Mouse (Mus musculus): ENCODE data around the gene Kcnq1.

The Kcnq1 gene

DNA sequence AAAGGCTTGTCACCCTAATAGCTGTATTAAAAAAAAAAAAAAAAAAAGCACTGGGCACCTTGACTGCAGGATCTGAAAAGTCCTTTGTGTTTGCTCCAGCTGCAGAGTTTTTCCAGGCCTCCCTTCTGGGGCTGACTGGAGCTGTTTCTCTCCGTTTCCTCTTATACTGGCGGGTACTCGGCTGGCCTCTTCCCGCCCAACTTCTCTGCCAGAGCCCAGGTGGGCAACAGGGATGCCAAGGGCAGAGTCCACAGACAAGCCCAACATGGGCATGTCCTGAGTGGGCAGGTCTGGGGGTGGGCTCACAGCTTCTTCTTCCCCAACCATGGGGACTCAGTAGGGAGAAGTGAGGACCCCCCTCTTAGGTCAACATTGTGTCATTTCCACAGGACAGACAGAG is 167.6 kb downstream of the Kcnq1 start:
- no peak for DNase-seq (ENCODE audit: low spot score in 2 of 2)

DNA sequence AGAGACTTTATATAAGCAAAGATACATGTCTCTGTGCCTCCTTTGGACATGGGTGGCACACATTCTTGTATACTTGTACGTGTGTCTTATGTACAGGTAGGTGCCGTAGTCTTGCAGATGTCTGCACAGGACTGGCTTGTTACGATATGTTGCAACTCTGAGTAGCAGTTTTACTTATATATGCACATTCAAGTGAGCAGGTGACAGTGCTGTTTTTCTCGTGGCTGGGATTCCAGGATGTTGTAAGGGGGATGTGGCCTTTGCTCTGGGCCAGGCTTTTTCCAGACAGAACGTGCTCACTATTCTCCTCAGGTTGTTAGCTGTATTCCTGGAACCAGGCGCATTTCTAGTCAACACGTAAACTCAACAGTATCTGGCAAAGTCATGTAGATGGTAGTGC is 168.9 kb downstream of the Kcnq1 start:
- DNase-seq (ENCODE audit: low spot score in 2 of 2): no peak

DNA sequence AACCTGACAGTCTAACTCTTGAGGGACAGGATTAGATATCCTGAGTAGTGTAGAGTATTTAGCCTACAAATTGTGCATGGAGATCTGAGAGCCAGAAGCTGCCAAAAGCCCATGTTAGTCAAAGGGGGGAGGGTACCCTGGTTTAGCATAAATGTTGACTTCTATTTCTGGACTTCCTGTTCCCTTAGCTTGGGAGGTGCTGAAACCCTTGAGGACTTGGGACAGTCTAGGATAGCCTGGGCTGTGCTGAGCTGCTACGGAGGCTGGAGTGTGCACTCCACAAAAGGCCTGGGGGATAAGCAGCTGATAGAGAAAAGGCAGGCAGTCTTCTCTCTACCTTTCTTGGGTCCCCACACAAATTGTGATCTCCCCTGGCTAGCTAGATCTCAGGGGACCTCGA is 177.5 kb downstream of the Kcnq1 start:
- no peak for DNase-seq (ENCODE audit: low spot score in 2 of 2)

DNA sequence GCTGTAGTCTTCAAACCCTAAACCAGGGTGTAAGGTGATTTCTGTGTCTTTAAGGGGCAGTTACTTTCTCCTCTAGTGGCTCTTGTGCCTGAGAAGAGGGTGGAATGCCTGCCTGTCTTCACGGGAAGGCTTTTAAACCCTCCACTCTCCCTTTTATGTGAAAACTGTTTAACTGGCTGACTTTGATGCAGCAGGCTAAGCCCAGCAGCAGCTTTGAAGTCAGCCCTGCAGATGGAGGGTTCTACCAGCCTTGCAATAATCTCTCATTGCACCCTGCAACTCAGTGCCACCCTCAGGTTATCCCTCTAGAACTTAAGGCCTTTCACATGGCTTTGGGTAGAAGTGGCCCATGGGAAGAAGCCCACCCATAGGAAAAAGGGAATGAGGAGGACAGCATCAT is 178.7 kb downstream of the Kcnq1 start:
- DNase-seq (ENCODE audit: low spot score in 2 of 2): no peak

DNA sequence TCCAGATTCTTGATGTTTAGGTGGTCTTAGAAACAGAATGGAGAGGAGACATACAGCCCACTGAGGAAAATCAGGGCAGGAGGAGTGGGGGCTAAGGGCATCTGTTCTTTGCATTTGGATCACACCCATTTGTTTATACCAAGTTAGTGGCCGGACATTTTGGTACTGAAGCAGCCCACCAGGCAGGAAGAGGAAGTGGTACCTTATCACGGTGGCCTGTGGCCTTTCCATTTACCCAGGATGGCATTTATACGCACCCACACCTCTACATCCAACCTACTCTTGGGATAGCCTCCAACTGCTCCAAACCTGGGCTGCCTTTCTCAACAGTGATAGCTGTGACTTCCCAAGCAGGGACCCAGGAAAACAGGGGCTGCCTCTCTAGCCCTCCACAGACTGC is 179.3 kb downstream of the Kcnq1 start:
- DNase-seq (ENCODE audit: low spot score in 2 of 2): no peak

DNA sequence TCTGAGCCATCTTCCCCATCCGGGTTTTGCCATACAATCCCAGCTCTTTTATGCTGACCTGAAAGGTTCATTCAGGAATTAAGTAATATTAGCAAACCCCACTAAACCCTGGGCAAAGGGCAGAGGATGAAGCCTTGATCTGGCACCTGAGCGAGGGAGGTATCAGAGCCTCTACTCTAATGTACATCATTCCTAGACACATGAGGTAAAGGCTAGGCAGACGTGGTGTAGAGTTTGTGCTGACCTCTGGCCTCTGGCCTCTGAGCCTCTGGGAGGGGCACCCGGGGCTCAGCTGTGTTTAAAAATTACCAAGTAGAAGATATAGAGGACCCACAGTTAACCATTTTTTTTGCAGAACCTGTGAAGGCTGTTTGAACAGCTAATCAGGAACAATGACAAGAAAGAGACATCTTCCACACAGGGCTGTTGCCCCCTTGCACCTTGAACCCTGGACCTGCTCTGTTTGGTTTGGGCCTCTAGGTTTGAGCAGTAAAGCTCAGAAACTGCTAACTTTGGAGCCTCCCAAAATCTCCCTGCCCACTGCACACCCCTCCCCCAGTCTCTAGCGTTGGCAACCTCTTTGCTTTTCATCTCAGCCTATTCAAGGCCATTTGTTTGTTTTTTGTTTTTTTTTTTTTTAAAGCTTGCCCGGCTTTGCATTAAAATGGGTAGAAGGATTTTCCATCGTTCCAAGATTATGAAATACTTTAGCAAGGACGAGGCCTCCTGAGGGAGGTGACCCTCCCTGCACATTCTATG is 180.5 kb downstream of the Kcnq1 start:
- DNase-seq (ENCODE audit: low spot score in 2 of 2): no peak

DNA sequence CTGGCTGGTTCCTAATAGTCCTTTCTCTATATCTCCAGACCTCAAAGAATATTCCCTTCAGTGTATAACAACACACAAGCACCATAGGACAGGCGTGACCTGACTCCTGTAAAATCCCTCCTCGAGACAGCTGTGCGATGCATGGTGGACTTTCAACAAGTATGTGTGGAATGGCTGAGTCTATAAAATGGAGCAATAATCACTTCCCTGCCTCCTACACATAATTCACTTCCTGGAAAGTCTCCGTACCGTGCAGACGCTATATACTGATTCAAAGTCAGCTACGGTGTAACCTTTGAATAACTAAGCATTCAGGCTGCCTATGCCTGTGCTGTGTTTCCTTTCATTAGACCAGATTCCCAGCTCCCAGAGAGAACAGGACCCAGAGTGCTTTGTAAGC is 182.0 kb downstream of the Kcnq1 start:
- no peak for DNase-seq (ENCODE audit: low spot score in 2 of 2)

DNA sequence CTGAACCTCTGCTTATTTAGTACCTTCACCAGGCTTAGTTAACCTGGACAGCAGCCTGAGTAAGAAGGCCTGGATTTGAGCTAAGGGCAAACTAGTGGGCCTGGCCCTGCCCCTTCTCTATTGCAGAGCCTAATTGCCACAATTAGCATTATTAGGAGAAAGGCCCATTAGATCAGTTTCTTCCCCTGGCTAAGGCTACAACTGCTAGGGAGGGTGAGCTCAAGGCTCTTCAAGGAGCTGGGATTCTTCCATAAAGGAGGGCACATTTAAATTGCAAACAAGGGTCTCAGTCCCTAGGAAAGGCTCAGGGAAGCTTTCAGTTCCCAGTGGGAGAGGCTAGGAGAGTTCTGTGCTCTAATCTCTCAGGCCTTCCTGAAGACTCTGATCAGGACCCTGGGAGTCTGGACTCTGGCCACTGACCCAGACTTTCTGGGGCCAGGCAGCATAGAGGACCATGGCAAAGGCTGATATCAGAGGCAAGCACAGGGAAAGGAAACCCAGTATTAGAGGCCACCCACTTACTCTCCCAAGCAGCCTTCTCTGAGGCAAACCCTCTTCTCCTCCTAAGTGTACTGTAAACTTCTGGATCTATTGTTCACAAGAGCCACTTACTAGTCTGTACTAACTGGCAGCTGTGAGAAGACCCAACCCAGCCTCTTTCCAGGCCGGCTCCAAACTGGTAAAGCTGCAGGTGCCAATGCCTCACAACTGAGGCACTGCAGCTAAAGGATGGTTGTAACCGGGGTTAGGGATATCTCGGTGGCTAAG is 183.1 kb downstream of the Kcnq1 start:
- no peak for DNase-seq (ENCODE audit: low spot score in 2 of 2)

DNA sequence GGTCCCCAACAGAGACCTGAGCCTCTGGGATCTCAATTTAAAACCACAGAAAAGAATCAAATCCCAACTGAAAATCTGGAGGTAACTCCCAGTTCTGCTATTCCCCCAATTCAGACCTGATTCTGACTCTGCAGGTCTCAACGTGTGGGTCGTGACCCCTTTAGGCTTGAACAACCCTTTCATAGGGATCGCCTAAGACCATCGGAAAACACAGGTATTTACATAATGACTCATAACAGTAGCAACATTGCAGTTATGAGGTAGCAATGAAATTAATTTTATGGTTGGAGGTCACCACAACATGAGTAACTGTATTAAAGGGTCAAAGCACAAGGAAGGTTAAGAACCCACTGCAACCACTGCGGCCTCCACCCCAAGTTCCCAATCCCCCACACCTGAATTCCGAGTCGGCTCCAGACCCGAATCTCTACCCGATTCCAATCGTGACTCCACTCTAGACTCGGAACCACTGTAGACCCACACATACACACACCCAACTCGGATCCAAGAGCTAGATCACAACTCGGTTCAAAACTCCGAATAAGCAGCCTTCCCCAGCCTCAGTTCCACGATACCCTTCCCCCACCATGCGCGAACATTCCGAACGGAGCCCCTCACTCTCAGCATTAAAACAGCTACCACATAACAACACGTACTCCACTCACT is 188.7 kb downstream of the Kcnq1 start:
- no peak for DNase-seq (ENCODE audit: low spot score in 2 of 2)

DNA sequence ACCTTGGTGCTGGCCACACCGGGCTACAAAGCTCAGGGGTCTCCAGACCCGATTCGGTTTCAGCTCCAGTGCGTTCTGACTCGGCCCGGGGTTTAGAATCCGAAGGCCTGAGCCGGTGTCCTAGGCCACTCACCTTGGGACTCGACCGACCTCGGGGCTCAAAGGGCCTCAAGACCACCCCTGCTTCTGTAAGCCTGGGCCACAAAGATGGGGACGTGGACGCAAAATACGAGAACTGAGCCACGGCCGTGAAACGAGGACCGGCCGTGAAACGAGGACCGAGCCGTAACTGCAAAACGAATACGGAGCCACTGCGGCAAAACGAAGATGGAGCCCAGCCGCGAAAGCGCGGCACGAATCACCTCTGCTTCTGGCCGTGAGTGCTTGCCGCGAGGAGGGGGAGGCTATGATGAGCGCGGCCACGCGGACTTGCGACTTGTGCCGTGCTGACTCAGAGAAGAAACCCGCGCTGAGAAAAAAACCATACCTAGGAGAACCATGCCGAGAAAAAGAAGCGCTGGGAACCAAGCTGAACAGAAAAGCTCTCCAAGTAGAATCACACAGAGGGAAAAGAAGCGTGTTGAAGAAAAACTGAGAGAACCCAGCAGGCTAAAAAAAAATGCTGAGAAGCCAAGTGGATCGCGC is 189.3 kb downstream of the Kcnq1 start:
- DNase-seq (ENCODE audit: low spot score in 2 of 2): peak in 1 of 2 experiments; percentile 20

DNA sequence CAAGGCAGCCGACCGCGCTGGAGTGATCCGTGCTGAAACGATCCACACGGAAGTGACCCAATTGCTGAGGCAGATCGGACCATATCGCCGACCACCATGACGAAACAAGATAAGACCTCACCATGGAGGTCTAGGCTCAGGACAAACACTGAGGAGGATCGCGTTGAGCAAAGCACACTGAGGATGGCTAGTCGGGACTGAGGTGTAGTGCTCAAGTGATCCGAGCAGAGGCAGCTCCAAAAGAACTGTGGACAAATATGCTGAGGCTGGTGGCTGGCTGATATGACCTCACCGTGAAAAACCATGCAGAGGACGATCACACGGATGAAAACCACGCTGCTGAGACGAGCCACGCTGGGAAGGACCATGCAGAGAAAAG is 189.8 kb downstream of the Kcnq1 start:
- DNase-seq (ENCODE audit: low spot score in 2 of 2): no peak

DNA sequence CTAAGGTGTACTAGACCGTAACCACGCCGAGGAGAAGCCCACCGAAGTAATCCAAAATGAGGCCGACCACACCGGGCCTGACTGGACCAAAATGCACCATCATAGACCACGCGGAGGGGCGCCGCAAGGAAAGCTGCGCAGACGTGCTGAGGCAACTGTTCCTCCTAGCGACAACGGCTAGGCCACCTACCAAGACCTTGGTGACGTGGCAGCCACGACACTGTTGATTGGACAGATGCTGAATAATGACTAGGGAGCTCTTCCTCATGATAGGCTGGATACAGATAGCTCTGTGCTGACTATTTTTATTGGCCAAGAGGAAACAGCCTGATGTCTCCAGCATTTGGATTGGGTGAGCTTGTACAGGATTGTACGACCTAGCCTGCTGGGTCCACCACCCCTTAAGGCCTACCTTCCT is 190.2 kb downstream of the Kcnq1 start:
- peak; percentile 89 to 91 for DNase-seq (ENCODE audit: low spot score in 2 of 2)

DNA sequence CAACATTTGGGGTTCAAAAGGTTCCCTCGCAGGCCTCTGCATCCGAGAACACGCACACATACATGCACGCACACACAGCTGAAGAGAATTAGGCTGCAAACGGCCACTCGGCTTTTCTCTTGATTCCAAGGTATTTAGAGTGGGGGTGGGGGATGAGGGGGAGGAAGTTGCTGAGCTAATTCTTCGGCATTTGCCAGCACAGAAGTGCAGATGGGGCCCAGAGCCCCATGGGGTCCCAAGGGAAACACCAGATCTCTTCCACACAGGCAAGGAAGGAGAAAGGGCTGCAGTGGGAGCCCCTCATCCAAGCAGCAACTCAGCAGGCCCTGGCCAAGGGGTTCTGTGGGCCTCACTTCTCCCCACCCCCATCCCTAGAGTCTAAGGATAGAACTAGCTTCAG is 193.9 kb downstream of the Kcnq1 start:
- DNase-seq (ENCODE audit: low spot score in 2 of 2): no peak

DNA sequence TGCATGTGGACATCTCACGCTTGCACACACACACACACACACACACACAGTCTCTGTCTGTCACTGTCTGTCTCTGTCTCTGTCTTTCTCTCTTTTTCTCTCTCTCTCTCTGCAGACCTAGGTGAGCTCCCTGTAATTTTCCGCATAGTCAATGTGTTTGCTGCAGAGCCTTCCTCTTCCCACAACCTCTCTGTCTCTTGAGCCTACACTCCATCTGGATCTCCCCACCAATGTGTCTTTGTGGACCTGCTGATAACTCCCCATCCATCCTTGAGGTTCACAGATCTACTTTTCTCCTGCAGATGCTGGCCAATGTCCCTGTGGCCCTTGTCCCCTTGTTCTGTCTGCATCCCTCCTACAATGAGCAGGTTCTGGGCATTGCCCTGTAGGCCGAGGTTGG is 194.5 kb downstream of the Kcnq1 start:
- DNase-seq (ENCODE audit: low spot score in 2 of 2): no peak

DNA sequence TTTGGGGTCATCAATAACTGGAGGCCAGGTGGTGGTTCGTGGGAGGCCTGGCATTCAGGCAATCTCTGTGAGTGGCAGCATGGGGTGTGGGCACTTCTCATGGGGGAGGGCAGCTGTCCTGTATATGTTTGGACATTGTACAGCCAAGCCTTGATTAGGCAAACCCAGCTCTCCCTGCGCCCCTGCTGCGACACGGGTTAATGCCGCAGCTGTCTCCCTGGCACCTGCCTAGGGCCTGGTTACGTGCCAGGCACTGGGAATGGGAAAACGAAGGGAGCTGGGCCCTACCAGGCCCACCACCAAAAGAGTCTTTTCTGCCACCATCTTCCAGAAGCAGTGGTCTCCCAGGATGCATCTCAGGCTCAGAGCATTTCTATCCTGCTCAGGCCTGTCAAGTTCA is 196.0 kb downstream of the Kcnq1 start:
- DNase-seq (ENCODE audit: low spot score in 2 of 2): no peak

DNA sequence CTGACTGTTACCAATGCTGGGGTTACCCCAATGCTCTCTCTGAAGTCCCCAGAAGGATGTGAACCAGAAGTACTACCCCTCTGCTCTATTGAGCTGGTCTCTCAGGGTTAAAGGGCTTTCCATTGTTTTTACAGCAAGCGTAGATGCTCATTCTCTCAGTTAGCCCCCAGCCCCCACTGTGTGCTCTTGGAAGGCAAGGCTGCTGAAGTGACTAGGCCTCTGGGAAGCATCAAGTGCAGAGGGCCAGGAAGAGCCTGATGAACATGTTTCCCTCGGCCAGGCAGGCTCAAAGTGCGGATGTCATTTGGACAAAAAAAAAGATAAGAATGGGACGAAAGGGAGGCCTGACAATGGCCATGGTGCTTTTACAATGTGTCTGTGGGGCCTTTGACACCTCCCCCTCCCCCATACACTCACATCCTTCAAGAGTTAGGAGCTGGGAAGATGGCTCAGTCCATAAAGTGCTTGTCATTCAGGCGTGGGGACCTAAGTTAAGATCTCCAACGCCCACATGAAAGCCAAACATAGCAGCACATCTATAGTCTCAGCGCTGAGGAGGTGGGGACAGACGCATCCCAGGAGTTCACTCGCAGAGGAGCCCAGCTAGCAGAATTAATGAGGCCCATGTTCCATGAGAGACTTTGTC is 196.6 kb downstream of the Kcnq1 start:
- DNase-seq (ENCODE audit: low spot score in 2 of 2): peak in 1 of 2 experiments; percentile 30

DNA sequence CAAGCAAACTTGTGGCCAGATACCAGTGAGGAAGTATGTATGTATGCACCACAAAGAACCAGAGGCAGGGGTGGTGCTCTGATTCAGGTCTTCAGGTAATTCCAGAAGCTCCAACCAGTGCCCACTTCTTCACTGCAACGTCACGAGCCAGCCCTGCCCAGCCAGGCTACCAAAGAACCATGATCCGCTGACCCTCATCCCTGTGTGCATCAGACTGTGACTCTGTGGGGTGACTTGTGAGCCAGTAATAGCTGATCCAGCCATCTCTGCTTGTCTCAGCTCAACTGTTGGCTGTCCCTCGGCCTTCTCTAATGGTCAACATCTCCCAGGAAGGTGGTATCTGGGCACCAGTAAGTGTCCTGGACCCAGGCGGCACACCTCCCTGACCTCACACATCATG is 197.4 kb downstream of the Kcnq1 start:
- DNase-seq (ENCODE audit: low spot score in 2 of 2): no peak

DNA sequence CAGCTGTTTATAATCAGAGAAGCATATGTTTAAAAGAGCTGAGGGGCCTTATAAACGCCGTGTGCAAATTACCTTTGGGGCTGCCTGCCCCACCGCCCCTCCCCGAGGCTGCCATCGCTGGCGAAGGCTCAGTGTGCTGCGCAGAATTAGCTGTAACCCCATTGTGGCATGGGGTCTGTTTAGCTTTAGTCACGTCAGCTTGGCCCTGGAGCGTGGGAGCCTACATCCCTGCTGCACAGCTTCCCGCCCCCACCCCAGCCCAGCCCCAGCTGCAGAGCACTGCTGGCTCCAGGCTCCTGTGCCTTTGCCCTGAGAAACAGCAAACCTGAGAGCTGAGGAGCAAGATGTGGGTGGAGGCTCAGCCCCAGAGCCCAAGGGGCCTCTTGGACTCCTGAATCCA is 199.6 kb downstream of the Kcnq1 start:
- DNase-seq (ENCODE audit: low spot score in 2 of 2): no peak

DNA sequence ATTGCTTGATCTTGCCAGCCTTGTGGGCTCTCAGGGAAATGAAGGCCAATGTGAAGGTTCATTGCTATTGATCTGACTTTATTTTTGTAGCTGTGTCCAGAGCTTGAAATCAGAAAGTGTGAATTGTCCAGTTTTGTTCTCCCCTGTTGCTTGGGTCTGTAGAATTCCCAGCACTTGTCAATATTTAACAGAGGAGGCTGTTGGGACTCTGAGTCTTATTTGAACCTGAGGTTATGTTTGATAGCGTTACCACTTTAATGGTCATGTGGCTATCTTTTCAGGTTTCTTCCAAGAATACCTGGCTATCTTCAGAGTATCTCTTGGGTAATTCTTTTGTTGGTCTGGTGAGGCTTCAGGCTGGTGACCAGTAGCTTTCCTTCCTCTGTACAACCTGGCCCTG is 201.8 kb downstream of the Kcnq1 start:
- DNase-seq (ENCODE audit: low spot score in 2 of 2): no peak

DNA sequence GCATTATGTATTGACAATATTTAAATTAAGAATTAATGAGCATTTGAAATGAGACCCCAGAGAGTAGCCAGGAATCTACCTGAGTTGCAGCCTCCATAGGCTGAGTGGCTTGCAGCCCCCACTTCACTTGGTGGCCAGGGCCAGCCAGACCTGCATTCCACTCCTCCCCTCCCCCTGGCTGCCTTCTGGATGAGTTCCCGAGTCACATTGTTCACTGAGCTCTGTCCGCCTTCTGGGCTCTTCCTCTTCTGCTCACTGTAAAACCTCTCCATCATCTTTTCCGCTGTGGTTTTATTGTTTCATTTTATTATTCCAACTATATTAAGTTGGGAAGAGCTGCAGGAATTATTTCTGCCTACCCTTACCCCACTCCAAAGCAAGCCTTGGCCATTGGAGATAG is 204.1 kb downstream of the Kcnq1 start:
- DNase-seq (ENCODE audit: low spot score in 2 of 2): no peak

DNA sequence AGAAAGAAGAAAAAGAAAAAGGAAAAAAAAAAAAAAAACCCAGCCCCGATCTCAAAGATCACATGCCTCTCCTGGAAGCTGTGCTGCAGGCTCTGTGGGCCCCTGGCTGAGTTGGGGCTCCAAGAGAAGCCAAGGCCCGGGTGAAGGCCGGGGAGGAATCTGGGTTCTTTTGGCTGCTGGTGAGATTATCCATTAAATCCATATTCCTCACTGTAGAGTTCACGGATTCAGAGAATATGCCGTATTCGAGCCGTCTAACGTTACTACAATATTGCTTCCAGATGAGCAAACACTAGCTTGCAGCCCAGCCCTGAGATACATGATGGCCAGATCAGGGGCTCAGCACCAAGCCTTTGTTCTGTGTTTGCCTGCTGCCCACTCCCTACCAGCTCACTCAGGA is 204.7 kb downstream of the Kcnq1 start:
- DNase-seq (ENCODE audit: low spot score in 2 of 2): no peak

DNA sequence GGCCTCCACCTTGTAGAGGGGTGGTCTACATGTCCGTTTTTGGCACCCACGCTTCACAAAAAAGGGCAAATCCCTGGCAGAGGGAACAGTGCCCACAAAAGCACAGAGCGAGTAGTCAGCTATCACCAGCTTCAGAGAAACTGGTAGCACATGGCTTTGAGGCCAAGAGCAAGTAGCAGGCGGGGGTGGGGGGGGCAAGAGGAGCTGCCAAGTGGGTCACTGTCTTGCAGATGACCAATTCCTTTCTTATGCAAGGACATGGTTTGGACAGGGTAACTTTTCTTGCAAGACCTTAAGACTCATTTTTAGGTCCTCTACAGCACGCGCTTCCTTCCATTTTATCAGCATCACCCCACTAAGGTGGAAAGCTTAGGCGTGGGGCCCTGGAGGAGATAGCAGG is 205.3 kb downstream of the Kcnq1 start:
- DNase-seq (ENCODE audit: low spot score in 2 of 2): no peak

Measured in frontal cortex, postnatal 10 days (tissue).